Mouse (Mus musculus) testis, adult 2 months (tissue): ENCODE measurements around the gene Erc2.

Source experiments
- CTCF ChIP-seq: fragments of 200-500 bp; IDR thresholded peaks from 2 replicates; pipeline ENCODE4 v1.5.1; 2012; ENCODE audit warnings: low read depth, mild to moderate bottlenecking, inconsistent platforms, low read length, moderate library complexity; ENCODE audit not compliant: control insufficient read depth, insufficient read depth, insufficient replicate concordance
- POLR2A ChIP-seq: fragments of 200-500 bp; IDR thresholded peaks from 2 replicates; pipeline ENCODE4 v1.6.1; 2012; ENCODE audit warnings: low read depth, mild to moderate bottlenecking, inconsistent platforms, low read length, moderate library complexity; ENCODE audit not compliant: control insufficient read depth

DNA sequence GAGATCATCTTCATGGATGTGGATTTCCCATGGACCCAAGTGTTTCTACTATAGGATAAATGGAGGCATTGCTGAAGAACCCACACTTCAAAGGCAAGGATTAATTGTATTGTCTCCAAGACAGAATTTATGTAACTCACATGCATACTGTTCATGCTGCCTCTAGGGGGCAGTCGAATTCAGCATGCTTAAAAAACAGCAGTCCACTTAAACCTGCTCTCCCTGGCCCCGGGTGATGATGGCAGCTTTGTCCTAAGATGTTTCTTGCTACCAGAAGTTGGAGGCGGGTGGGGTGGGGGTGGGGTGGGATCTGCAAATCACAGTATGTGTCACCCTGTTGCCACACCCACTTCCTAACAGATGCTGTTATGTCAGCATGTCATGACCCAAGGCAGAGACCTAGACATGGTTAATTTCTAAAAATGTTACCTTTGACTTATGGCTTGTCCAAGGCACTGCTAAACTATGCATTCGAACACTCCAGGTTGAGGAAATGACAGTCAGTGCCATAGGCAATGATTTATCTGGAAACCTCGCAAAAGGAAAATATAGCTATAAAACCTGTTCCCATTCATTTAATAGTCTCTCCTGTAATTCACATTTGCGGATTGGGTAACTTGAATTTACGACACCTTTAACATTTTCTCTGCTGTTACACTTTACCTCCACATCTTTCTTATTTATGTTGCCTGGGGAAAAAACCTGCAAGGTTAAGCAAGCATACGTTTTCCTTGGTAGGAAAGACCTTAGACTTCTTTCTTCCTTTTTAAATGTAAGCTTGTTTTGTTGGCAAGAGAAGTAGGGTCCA lies 467.6 kb downstream of the Erc2 start:
- TF ChIP-seq CTCF (no peak), POLR2A (no peak)
